Mouse (Mus musculus) midbrain, embryonic 14.5 days (tissue): ENCODE results near the gene Rps27. TPM values are rescaled to one million over a fixed set of nuclear protein-coding genes. Genes with fewer than 3 reads are reported as not detected.

Experiments
- polyA plus RNA-seq: library from polyadenylated mRNA; unstranded; fragments of >200 nt; fragmentation: Nextera tagmentation; extraction: Ambion mirVana; gene quantifications from 2 replicates; pipeline ENCODE4 v1.2.1, GENCODE M21; 2014

Gene Rps27
- polyA plus RNA-seq, 1 experiment from 2014 or later = 1,026 TPM

Other genes with a start within 250 kb of the Rps27 start
- 111 and 114 TPM in 2 replicates for gene Hax1, start 214.9 kb downstream of the Rps27 start, polyA plus RNA-seq
- 229 and 241 TPM in 2 replicates for gene 4933434E20Rik, start 162.0 kb downstream of the Rps27 start, polyA plus RNA-seq
- 126 and 174 TPM in 2 replicates for gene Ubap2l, start 161.0 kb downstream of the Rps27 start, polyA plus RNA-seq
- 333 and 357 TPM in 2 replicates for gene Tpm3, start 141.0 kb downstream of the Rps27 start, polyA plus RNA-seq
- 0.18 and 0.61 TPM in 2 replicates for gene Nup210l, start 109.5 kb downstream of the Rps27 start, polyA plus RNA-seq
- 10.7 and 11.7 TPM in 2 replicates for gene Rab13, start within 50 bp of the Rps27 start, polyA plus RNA-seq
- 102 and 114 TPM in 2 replicates for gene Jtb, start 17.9 kb upstream of the Rps27 start, polyA plus RNA-seq
- gene Creb3l4, start 29.9 kb upstream of the Rps27 start, polyA plus RNA-seq = 2.1 and 2.7 TPM in 2 replicates
- 44.0 and 46.6 TPM in 2 replicates for gene Slc39a1, start 34.5 kb upstream of the Rps27 start, polyA plus RNA-seq
- 11.4 and 12.9 TPM in 2 replicates for gene Crtc2, start 40.5 kb upstream of the Rps27 start, polyA plus RNA-seq
- 7.3 and 7.6 TPM in 2 replicates for gene Dennd4b, start 51.5 kb upstream of the Rps27 start, polyA plus RNA-seq
- 16.0 and 22.9 TPM in 2 replicates for gene Gatad2b, start 79.5 kb upstream of the Rps27 start, polyA plus RNA-seq
- 23.6 and 25.0 TPM in 2 replicates for gene Slc27a3, start 176.3 kb upstream of the Rps27 start, polyA plus RNA-seq
- gene Ints3, start 220.0 kb upstream of the Rps27 start, polyA plus RNA-seq = 32.3 and 35.0 TPM in 2 replicates